Mouse (Mus musculus) cortical plate, adult 2 months (tissue): ENCODE results near the gene Vapa. TPM values are rescaled to one million over a fixed set of nuclear protein-coding genes. Genes with fewer than 3 reads are reported as not detected.
"Not testable (repeated sequence)": the region's sequence is repeated elsewhere in the genome, so short reads cannot be mapped to it uniquely, and the experiment has no call there.

Source experiments
- H3K27ac ChIP-seq: fragments of 200-500 bp; 2 replicates; pipeline ENCODE4 v1.5.1; 2012; ENCODE audit warnings: low read length, control low read depth, inconsistent platforms; ENCODE audit not compliant: insufficient read depth
- H3K4me1 ChIP-seq: fragments of 200-500 bp; 2 replicates; pipeline ENCODE4 v1.6.1; 2011; ENCODE audit warnings: low read length; ENCODE audit not compliant: control insufficient read depth, insufficient read depth
- H3K4me3 ChIP-seq: fragments of 200-500 bp; 2 replicates; pipeline ENCODE4 v1.5.1; 2011; ENCODE audit warnings: mild to moderate bottlenecking, low read length, control low read depth; ENCODE audit not compliant: insufficient read depth
- CTCF ChIP-seq: fragments of 200-500 bp; IDR thresholded peaks from 2 replicates; pipeline ENCODE4 v1.5.1; 2011; ENCODE audit warnings: mild to moderate bottlenecking, control low read depth, low read length; ENCODE audit not compliant: insufficient read depth; ENCODE audit errors: extremely low read depth
- POLR2A ChIP-seq: fragments of 200-500 bp; IDR thresholded peaks from 2 replicates; pipeline ENCODE4 v1.6.1; 2011; ENCODE audit warnings: mild to moderate bottlenecking, low read length, control low read depth; ENCODE audit not compliant: insufficient read depth; ENCODE audit errors: extremely low read depth
- polyA plus RNA-seq: library from polyadenylated mRNA; depleted of rRNA; stranded (reverse); fragments of >200 nt; gene quantifications from 2 replicates; pipeline ENCODE4 v1.2.3, GENCODE M21; 2012

Gene Vapa
- polyA plus RNA-seq, 1 experiment, result 84.1 TPM

- no peak for TF ChIP-seq POLR2A
- no peak for TF ChIP-seq CTCF
- Histone ChIP-seq H3K27ac (no peak overlapping the region), H3K4me3 (no peak overlapping the region), H3K4me1 (peaks cover 1% of the 10 kb centered on the region; the same call in 1 of the 2 replicates)
Measured at GRCm38 (mm10) chr17:65648371-65649174, 35.2 kb upstream of the Vapa start.

- TF ChIP-seq CTCF, result no peak
- TF ChIP-seq POLR2A, result no peak
- no peak overlapping the region for H3K27ac ChIP-seq
- H3K4me3 ChIP-seq, result no peak overlapping the region
- peaks cover 2% of the 10 kb centered on the region; the same call in 1 of the 2 replicates for H3K4me1 ChIP-seq
Measured at GRCm38 (mm10) chr17:65647961-65648360, 34.6 kb upstream of the Vapa start.

GRCm38 (mm10) chr17:65647226-65647625, 33.9 kb upstream of the Vapa start:
- TF ChIP-seq CTCF, result no peak
- H3K4me3 ChIP-seq, result no peak overlapping the region
- peaks cover 4% of the 10 kb centered on the region; the same call in 1 of the 2 replicates for H3K4me1 ChIP-seq
- H3K27ac ChIP-seq, result no peak overlapping the region

- no peak for TF ChIP-seq POLR2A
- TF ChIP-seq CTCF, result no peak
- H3K4me3 ChIP-seq, result no peak overlapping the region
- peak overlapping the region; percentile 85 for H3K27ac ChIP-seq
- peaks cover 4% of the 10 kb centered on the region; the same call in 1 of the 2 replicates for H3K4me1 ChIP-seq
Measured at GRCm38 (mm10) chr17:65643579-65643978, 30.2 kb upstream of the Vapa start.

GRCm38 (mm10) chr17:65643051-65643521, 29.7 kb upstream of the Vapa start:
- Histone ChIP-seq H3K4me3 (no peak overlapping the region), H3K27ac (peak overlapping the region; percentile 85), H3K4me1 (peaks cover 4% of the 10 kb centered on the region; the same call in 1 of the 2 replicates)
- TF ChIP-seq POLR2A (peak; percentile 48), CTCF (no peak)

- Histone ChIP-seq H3K4me3 (no peak overlapping the region), H3K4me1 (peaks cover 4% of the 10 kb centered on the region; the same call in 1 of the 2 replicates), H3K27ac (peak overlapping the region; percentile 85)
- TF ChIP-seq CTCF (no peak), POLR2A (no peak)
Measured at GRCm38 (mm10) chr17:65642578-65642991, 29.2 kb upstream of the Vapa start.

GRCm38 (mm10) chr17:65641734-65642218, 28.4 kb upstream of the Vapa start, which contains the start of gene Txndc2:
Gene Txndc2 (minus strand): TSS chr17:65642168.
- peak within 1 kb of the TSS; percentile 85 for H3K27ac ChIP-seq
- no peak for TF ChIP-seq CTCF
- no peak for TF ChIP-seq POLR2A
- H3K4me3 ChIP-seq, result no peak within 1 kb of the TSS
- H3K4me1 ChIP-seq, result peaks cover 4% of the 10 kb centered on the region; the same call in 1 of the 2 replicates

GRCm38 (mm10) chr17:65639144-65639543, 25.8 kb upstream of the Vapa start:
- Histone ChIP-seq H3K4me1 (peaks cover 4% of the 10 kb centered on the region; the same call in 1 of the 2 replicates), H3K4me3 (no peak overlapping the region), H3K27ac (no peak overlapping the region)
- TF ChIP-seq CTCF (no peak), POLR2A (no peak)

GRCm38 (mm10) chr17:65635715-65636360, 22.5 kb upstream of the Vapa start:
- Histone ChIP-seq H3K27ac (no peak overlapping the region), H3K4me1 (no peaks in the 10 kb centered on the region), H3K4me3 (no peak overlapping the region)
- no peak for TF ChIP-seq CTCF
- TF ChIP-seq POLR2A, result no peak

GRCm38 (mm10) chr17:65629943-65630342, 16.6 kb upstream of the Vapa start:
- no peak for TF ChIP-seq POLR2A
- no peak for TF ChIP-seq CTCF
- Histone ChIP-seq H3K4me3 (no peak overlapping the region), H3K4me1 (no peaks in the 10 kb centered on the region), H3K27ac (no peak overlapping the region)

GRCm38 (mm10) chr17:65628823-65629532, 15.6 kb upstream of the Vapa start:
- not testable (repeated sequence) for H3K27ac ChIP-seq, H3K4me1 ChIP-seq, H3K4me3 ChIP-seq
